Mouse (Mus musculus) gonadal fat pad, adult 2 months (tissue): Measurements from ENCODE around the gene Clpb. TPM values are rescaled to one million over a fixed set of nuclear protein-coding genes. Genes with fewer than 3 reads are reported as not detected.
A peak's percentile ranks its signal among the peaks of the same experiment; 100 is the strongest.
"Not testable (repeated sequence)": the region's sequence is repeated elsewhere in the genome, so short reads cannot be mapped to it uniquely, and the experiment has no call there.

Experiments used
- DNase-seq: peaks from one replicate; pipeline ENCODE4 v3.0.0-alpha.2; 2012; ENCODE audit warnings: low read depth
- polyA plus RNA-seq: library from polyadenylated mRNA; depleted of rRNA; stranded (reverse); fragments of >200 nt; gene quantifications from 2 replicates; pipeline ENCODE4 v1.2.3, GENCODE M21; 2012; rRNA removed

The Clpb gene
- 43.0 and 61.1 TPM in 2 replicates for polyA plus RNA-seq

GRCm38 (mm10) chr7:101663514-101664159, at the start of gene Clpb:
Clpb (plus strand) TSS chr7:101663633.
- peak; percentile 95 for DNase-seq

GRCm38 (mm10) chr7:101615406-101615805, 48.0 kb upstream of the Clpb start:
- DNase-seq: peak; percentile 31

GRCm38 (mm10) chr7:101616136-101616835, 47.1 kb upstream of the Clpb start:
- DNase-seq: no peak

GRCm38 (mm10) chr7:101617438-101618165, 45.8 kb upstream of the Clpb start:
- no peak for DNase-seq

GRCm38 (mm10) chr7:101618273-101618672, 45.2 kb upstream of the Clpb start:
- no peak for DNase-seq

- DNase-seq: no peak
Measured at GRCm38 (mm10) chr7:101620373-101620772, 43.1 kb upstream of the Clpb start.

GRCm38 (mm10) chr7:101621861-101622260, 41.6 kb upstream of the Clpb start:
- not testable (repeated sequence) for DNase-seq

GRCm38 (mm10) chr7:101624283-101624682, 39.1 kb upstream of the Clpb start:
- no peak for DNase-seq

- not testable (repeated sequence) for DNase-seq
Measured at GRCm38 (mm10) chr7:101627166-101627565, 36.3 kb upstream of the Clpb start.

- DNase-seq: no peak
Measured at GRCm38 (mm10) chr7:101628481-101628880, 35.0 kb upstream of the Clpb start.

GRCm38 (mm10) chr7:101633629-101634177, 29.7 kb upstream of the Clpb start:
- DNase-seq: no peak

GRCm38 (mm10) chr7:101634513-101634912, 28.9 kb upstream of the Clpb start:
- DNase-seq: no peak

GRCm38 (mm10) chr7:101636056-101636455, 27.4 kb upstream of the Clpb start:
- no peak for DNase-seq

- no peak for DNase-seq
Measured at GRCm38 (mm10) chr7:101643879-101644278, 19.6 kb upstream of the Clpb start.

- no peak for DNase-seq
Measured at GRCm38 (mm10) chr7:101649729-101650128, 13.7 kb upstream of the Clpb start.

- no peak for DNase-seq
Measured at GRCm38 (mm10) chr7:101650565-101650964, 12.9 kb upstream of the Clpb start.

GRCm38 (mm10) chr7:101653681-101654209, 9.7 kb upstream of the Clpb start:
- no peak for DNase-seq

GRCm38 (mm10) chr7:101654936-101655335, 8.5 kb upstream of the Clpb start:
- no peak for DNase-seq

GRCm38 (mm10) chr7:101662006-101662405, 1.4 kb upstream of the Clpb start:
- DNase-seq: no peak

GRCm38 (mm10) chr7:101666581-101666980, 3.1 kb downstream of the Clpb start:
- no peak for DNase-seq

GRCm38 (mm10) chr7:101671601-101672280, 8.3 kb downstream of the Clpb start:
- no peak for DNase-seq

GRCm38 (mm10) chr7:101673497-101673896, 10.1 kb downstream of the Clpb start:
- DNase-seq: no peak
